Mouse (Mus musculus) brain, embryonic 14.5 days (tissue): ENCODE measurements around the gene Trim34b. TPM values are rescaled to one million over a fixed set of nuclear protein-coding genes. Genes with fewer than 3 reads are reported as not detected.
"Not testable (repeated sequence)": the region's sequence is repeated elsewhere in the genome, so short reads cannot be mapped to it uniquely, and the experiment has no call there.

ENCODE experiments used
- DNase-seq: peaks from one replicate; pipeline ENCODE4 v3.0.0-alpha.2; 2011; ENCODE audit warnings: low read depth
- CTCF ChIP-seq: fragments of 200-500 bp; IDR thresholded peaks from 2 replicates; pipeline ENCODE4 v1.5.1; 2012; ENCODE audit warnings: inconsistent platforms, mild to moderate bottlenecking, moderate library complexity, borderline replicate concordance; ENCODE audit not compliant: insufficient read depth, insufficient read length; ENCODE audit errors: extremely low read depth
- POLR2A ChIP-seq: fragments of 200-500 bp; IDR thresholded peaks from 2 replicates; pipeline ENCODE4 v1.6.1; 2012; ENCODE audit warnings: mild to moderate bottlenecking, inconsistent platforms, borderline replicate concordance; ENCODE audit not compliant: poor library complexity, insufficient read depth, insufficient read length, severe bottlenecking; ENCODE audit errors: extremely low read depth
- polyA plus RNA-seq: library from polyadenylated mRNA; depleted of rRNA; stranded (reverse); fragments of >200 nt; gene quantifications from 2 replicates; pipeline ENCODE4 v1.2.3, GENCODE M21; 2012; rRNA removed

The Trim34b gene
- 0.08 TPM in 1 of 2 replicates, not detected in the other for polyA plus RNA-seq

DNA sequence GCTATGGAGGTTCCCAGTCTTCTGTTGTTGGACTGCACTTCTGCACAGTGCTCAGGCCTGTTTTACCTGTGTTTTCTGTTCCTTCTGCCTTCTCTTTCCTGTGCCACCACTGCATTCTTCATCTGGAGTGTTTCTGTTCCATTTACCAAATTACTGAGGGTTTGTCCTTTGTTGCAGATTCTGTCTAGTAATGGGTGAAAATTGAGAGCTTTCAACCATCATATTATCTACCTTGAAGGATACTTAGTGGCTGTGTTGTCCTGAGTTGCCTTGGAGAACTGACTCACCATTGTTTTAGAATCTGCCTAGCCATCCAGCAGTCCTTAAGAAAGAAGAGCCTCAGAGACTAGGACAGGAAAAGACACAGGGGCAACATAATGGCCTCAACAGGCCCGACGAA, at the start of gene Trim34b:
Trim34b (plus strand) TSS at position 301 of the 400 bp plus-strand sequence.
- DNase-seq: not testable (repeated sequence)

DNA sequence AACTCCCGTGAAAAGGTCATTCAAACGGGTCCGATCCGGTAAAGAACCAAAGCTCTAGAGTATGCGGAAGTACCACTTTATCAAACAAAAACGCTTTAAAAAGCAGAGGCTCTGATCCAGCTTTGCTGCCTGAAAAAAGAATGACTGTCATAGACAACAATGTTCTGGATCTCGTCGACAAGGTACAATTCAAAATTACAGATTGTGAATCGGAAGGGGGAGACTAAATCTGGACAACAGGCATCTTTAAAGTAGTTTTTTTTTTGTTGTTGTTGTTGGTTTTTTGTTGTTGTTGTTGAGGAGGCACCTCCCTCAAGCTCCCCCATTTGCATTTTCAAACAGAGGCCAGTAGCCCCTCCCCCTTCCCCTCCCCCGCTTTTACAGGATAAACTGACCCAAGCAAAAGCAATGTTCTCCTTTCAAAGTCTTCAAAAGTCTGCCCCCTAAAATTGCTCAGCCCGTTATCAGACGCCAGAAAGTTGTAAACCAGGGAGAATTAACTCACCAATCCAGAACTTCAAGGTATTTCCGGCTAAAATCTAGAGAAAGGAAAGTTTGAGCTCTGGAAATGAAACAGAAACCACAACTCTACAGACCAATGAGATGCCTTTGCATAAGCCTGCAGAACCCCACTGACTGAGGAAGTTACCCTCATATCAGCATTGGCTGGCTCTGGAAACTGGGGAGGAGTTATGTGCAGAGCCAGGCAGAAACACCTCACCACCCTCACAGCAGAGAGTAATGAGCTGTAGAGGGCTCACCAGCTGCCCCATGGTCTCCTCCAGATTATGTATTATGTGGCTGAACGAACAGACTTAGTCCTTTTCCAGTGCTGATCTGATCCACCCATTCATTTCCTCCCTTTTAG, 41.5 kb upstream of the Trim34b start, which contains the start of gene Trim5:
Trim5 (minus strand) TSS at position 519 of the 868 bp plus-strand sequence.
- DNase-seq: not testable (repeated sequence)

DNA sequence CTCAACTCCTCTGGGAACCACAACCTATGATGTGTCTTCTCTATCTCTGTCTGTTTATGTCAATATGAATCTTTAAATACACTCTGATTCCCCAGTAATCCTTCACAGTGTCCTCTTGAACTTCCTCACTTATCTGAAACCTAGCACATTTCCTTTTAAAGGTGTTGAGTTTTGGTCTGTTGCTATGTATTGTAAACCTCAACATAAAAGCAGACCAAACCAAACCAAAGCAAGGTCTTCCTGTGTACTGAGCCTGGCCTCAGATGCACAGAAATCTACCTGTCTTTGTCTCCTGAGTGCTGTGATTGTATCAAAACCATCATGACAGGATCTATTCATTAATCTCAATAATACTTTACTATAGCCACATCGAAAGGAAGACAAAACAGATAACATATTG, 38.6 kb upstream of the Trim34b start:
- no peak for DNase-seq
- TF ChIP-seq POLR2A (no peak), CTCF (no peak)

DNA sequence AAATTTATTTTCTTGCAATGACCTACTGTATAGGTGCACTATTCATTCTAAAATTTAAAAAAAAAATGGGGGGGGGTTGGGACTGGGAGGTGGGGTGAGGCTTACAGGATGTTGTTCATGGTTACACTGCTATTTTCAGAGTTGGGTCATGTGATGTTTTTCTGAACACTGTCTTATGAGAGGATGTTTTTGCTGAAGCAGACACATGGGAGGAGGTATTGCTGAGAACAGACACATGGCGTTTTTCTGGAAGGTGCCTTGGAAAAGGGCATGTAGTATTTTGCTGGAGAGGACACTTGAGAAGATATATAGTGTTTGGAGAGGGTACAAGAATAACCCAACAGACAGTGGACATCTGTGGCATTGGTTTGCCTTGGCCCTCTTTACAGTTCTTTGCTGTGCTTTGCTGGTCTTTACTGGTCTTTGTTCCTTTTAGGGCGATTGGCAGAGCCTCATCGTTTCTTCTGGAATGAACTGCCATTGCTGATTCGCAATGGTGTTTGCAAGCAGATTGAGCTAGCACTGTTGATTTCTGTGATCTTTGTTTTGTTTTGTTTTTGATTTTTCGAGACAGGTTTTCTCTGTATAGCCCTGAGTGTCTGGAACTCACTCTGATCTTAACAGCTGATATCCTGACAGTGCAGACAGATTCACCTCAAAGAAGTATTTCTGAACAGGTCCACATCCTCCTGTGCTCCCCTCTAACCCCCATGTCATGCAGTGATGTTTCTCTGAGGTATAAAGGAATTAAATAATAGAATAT, 37.5 kb upstream of the Trim34b start:
- TF ChIP-seq CTCF: no peak
- TF ChIP-seq POLR2A: no peak
- DNase-seq: no peak

DNA sequence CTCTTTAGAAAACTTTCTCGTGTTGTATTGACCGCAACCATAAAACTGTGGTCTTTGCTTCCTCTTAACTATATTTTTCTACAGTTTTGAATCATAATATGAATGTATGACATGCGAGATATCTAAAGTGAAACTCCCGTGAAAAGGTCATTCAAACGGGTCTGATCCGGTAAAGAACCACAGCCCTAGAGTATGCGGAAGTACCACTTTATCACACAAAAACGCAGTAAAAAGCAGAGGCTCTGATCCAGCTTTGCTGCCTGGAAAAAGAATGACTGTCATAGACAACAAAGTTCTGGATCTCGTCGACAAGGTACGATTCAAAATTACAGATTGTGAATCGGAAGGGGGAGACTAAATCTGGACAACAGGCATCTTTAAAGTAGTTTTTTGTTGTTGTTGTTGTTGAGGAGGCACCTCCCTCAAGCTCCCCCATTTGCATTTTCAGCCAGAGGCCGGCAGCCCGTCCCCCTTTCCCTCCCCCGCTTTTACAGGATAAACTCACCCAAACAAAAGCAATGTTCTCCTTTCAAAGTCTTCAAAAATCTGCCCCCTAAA, 14.4 kb upstream of the Trim34b start:
- TF ChIP-seq CTCF (no peak), POLR2A (no peak)
- DNase-seq: peak; percentile 15

DNA sequence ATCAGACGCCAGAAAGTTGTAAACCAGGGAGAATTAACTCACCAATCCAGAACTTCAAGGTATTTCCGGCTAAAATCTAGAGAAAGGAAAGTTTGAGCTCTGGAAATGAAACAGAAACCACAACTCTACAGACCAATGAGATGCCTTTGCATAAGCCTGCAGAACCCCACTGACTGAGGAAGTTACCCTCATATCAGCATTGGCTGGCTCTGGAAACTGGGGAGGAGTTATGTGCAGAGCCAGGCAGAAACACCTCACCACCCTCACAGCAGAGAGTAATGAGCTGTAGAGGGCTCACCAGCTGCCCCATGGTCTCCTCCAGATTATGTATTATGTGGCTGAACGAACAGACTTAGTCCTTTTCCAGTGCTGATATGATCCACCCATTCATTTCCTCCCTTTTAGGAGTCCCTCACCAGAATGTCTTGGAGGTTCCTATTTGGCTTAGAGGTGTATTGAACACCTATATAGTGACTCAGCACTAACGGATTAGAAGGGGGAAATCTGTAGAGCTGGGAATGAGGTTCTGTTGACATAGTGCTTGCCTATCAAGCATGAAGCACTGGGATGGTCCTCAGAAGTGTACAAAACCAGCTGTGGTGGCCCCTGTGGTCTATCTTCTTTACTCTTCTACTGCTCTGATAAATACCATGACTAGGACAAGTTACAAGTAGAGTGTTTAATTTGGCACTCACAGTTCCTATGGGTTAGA, 13.7 kb upstream of the Trim34b start, which contains the start of gene Trim12a:
Trim12a (minus strand) TSS at position 98 of the 712 bp plus-strand sequence.
- DNase-seq: not testable (repeated sequence)

DNA sequence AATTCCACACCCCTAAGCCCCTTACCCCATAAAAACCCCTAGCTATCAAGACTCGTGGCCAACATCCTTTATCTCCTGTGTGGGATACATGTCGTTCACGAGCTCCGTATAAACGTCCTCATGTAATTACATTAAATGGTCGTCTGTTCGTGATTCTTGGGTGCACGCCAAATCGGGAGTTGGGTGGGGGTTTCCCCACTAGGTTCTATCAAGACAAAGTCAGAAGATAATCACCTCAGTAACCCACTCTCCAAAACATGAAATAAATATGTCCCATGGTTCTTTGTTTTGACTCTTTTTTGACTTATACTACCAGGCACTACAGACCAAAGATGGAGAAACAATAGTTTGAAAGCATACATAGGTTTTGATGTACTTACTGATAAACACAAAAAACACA, 7.2 kb upstream of the Trim34b start:
- no peak for TF ChIP-seq POLR2A
- TF ChIP-seq CTCF: no peak
- DNase-seq: no peak

DNA sequence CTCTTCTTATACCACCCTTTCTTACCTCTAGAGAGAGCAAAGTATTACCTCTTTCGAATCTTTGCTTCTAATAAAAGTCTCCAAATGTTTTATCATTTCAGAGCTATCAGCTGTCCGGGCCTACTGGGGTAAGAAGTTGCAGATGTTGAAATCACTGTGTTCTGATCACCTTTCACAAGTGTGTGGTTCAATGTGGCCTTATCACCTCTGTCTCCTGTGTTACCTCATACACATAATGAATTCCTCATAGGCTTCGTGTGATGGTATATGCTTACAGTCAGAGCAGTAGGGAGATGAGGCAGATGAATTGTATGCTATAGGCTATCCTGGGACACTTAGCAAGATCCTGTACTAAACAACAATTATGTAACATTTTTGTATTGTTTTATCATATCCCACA, 6.3 kb downstream of the Trim34b start:
- DNase-seq: not testable (repeated sequence)

DNA sequence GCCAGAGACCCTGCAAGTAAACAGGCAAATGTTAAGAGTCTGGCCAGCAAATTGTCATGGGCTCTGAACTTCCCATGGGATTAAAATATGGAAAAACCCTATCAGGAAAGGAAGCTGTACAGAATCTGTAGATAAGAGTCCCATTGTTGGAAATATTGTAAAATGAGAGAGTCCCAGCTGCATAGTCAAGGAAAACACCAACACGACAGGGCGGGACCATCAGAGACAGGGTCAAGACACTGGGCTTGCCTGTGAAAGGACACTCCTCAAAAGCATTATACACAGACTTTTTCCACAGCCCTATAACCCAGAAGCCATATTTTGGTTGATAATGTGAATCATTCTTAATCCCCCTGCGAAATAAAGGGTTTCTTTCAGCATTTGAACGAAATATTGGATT, 11.5 kb downstream of the Trim34b start:
- DNase-seq: not testable (repeated sequence)

DNA sequence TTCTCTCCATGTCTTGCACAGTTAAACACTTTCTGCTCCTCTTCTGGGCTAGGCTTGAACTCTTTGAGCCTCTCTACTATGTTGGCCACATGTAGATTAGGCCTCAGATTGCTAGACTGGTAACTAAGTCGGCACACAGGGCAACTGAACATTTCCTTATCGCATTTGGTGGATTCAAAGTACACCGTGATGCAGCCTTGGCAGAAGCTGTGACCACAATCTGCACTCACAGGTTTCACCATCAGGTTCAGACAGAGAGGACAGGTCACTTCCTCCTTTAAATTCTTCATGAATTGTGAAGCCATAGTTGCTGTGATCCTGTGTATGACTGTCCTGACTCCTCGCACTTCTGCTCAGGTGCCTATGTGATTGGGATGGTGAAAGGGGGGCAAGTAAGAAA, 18.8 kb downstream of the Trim34b start:
- DNase-seq: not testable (repeated sequence)

DNA sequence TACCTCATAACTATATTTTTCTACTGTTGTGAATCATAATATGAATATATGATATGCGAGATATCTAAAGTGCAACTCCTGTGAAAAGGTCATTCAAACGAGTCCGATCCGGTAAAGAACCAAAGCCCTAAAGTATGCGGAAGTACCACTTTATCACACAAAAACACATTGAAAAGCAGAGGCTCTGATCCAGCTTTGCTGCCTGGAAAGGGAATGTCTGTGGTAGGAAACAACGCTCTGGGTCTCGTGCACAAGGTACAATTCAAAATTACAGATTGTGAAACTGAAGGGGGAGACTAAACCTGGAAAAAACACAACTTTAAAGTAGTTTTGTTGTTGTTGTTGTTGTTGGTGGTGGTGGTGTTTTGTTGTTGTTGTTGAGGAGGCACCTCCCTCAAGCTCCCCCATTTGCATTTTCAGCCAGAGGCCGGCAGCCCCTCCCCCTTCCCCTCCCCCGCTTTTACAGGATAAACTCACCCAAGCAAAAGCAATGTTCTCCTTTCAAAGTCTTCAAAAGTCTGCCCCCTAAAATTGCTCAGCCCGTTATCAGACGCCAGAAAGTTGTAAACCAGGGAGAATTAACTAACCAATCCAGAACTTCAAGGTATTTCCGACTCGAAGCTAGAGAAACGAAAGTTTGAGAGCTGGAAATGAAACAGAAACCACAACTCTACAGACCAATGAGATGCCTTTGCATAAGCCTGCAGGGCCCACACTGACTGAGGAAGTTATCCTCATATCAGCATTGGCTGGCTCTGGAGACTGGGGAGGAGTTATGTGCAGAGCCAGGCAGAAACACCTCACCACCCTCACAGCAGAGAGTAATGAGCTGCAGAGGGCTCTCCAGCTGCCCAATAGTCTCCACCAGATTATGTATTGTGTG, 23.7 kb downstream of the Trim34b start, which contains the start of gene Trim12c:
Trim12c (minus strand) TSS at position 646 of the 883 bp plus-strand sequence.
- peak; percentile 73 for DNase-seq
- TF ChIP-seq POLR2A (no peak), CTCF (no peak)

DNA sequence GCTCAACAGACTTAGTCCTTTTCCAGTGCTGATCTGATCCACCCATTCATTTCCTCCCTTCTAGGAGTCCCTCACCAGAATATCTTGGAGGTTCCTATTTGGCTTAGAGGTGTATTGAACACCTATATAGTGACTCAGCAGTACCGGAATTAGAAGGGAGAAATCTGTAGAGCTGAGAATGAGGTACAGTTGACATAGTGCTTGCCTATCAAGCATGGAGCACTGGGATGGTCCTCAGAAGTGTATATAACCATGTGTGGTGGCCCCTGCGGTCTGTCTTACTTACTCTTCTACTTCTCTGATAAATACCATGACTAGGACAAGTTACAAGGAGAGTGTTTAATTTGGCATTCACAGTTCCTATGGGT, 24.3 kb downstream of the Trim34b start:
- no peak for DNase-seq
- TF ChIP-seq CTCF (no peak), POLR2A (no peak)
